In genomic region chr16:62832481-62832880, GRCm38 (mm10) we compare ENCODE assay signal across 9 mouse cellular contexts. TPM values are rescaled to one million over a fixed set of nuclear protein-coding genes. Genes with fewer than 3 reads are reported as not detected.
A peak's percentile ranks its signal among the peaks of the same experiment; 100 is the strongest.
DNase-seq lines count a peak whose midpoint lies in the region; ATAC-seq and TF ChIP-seq lines count a peak whose summit lies in the region.
"Had no signal": no experiment of that assay in that cellular context is flagged by ENCODE, and none has a peak within 500 bp of the region (broad histone marks: within the 10 kb centered on the region; RNA-seq: fewer than 3 reads in every experiment).

No protein-coding gene starts in this region.

- H3K27ac ChIP-seq in ES-Bruce4 (ENCODE audit: insufficient read depth, low read length): no peak overlapping the region
- no peak overlapping the region for H3K27ac ChIP-seq in cerebellum, adult 2 months (ENCODE audit: insufficient read depth, low read length)
- no peak overlapping the region for H3K27ac ChIP-seq in kidney, postnatal 0 days
- H3K27ac ChIP-seq in midbrain, embryonic 16.5 days (ENCODE audit: low read length): no peak overlapping the region
- H3K27ac ChIP-seq in thymus, adult 2 months (ENCODE audit: control insufficient read depth, insufficient read depth, low read length): no peak overlapping the region
- H3K27ac ChIP-seq: heart, embryonic 15.5 days had no signal

- H3K36me3 ChIP-seq in ES-Bruce4 (ENCODE audit: control insufficient read depth, insufficient read depth, low read length, poor library complexity, severe bottlenecking): no peaks in the 10 kb centered on the region
- H3K36me3 ChIP-seq in kidney, postnatal 0 days (ENCODE audit: insufficient read depth, low read length): no peaks in the 10 kb centered on the region
- no peaks in the 10 kb centered on the region for H3K36me3 ChIP-seq in midbrain, embryonic 16.5 days (ENCODE audit: control insufficient read depth, insufficient read depth, low read length)
- no peaks in the 10 kb centered on the region for H3K36me3 ChIP-seq in thymus, adult 2 months (ENCODE audit: control insufficient read depth, insufficient read depth, low read length)
- H3K36me3 ChIP-seq: heart, embryonic 15.5 days had no signal

- no peaks in the 10 kb centered on the region for H3K27me3 ChIP-seq in ES-Bruce4 (ENCODE audit: control insufficient read depth, insufficient read depth, low read length, poor library complexity, severe bottlenecking)
- no peaks in the 10 kb centered on the region for H3K27me3 ChIP-seq in cerebellum, adult 2 months (ENCODE audit: control insufficient read depth, insufficient read depth, low read length)
- H3K27me3 ChIP-seq in kidney, postnatal 0 days (ENCODE audit: insufficient read depth, low read length): no peaks in the 10 kb centered on the region
- H3K27me3 ChIP-seq in midbrain, embryonic 16.5 days (ENCODE audit: control insufficient read depth, insufficient read depth, low read depth, low read length): no peaks in the 10 kb centered on the region
- no peaks in the 10 kb centered on the region for H3K27me3 ChIP-seq in thymus, adult 2 months (ENCODE audit: control insufficient read depth, insufficient read depth, low read length)
- H3K27me3 ChIP-seq: heart, embryonic 15.5 days had no signal

- WGBS in cerebellum, adult 2 months: 17% methylated on average over 4 of the region's 4 CpGs
- 20% methylated on average over 4 of the region's 4 CpGs for WGBS in kidney, postnatal 0 days
- WGBS in midbrain, embryonic 16.5 days: 9% methylated on average over 4 of the region's 4 CpGs
- WGBS in thymus, adult 2 months: 27% methylated on average over 4 of the region's 4 CpGs

- no peak overlapping the region for H3K4me2 ChIP-seq in kidney, postnatal 0 days (ENCODE audit: low read length)
- no peak overlapping the region for H3K4me2 ChIP-seq in midbrain, embryonic 16.5 days (ENCODE audit: low read length)
- H3K4me2 ChIP-seq: heart, embryonic 15.5 days had no signal

- peak; percentile 77 for TF ChIP-seq CTCF in ES-Bruce4 (IDR thresholded peaks at IDR 0.05; ENCODE audit: low read depth, low read length)
- TF ChIP-seq CTCF in cerebellum, adult 2 months (IDR thresholded peaks at IDR 0.05; ENCODE audit: borderline replicate concordance, insufficient read depth, low read depth, low read length): peak; percentile 69
- TF ChIP-seq CTCF in kidney, postnatal 0 days (IDR thresholded peaks at IDR 0.05; ENCODE audit: low read depth): peak; percentile 79
- peak; percentile 13; the same call in 1 of the 2 replicates for TF ChIP-seq CTCF in thymus, adult 2 months (IDR thresholded peaks at IDR 0.05; ENCODE audit: borderline replicate concordance, control insufficient read depth, extremely low read depth, insufficient read depth, low read length, poor library complexity)

- no peaks in the 10 kb centered on the region for H3K9me3 ChIP-seq in ES-Bruce4 (replicated peaks; ENCODE audit: control insufficient read depth, insufficient read depth, low read length, poor library complexity, severe bottlenecking)
- H3K9me3 ChIP-seq in kidney, postnatal 0 days (replicated peaks; ENCODE audit: low read length): no peaks in the 10 kb centered on the region
- H3K9me3 ChIP-seq in midbrain, embryonic 16.5 days (replicated peaks; ENCODE audit: control insufficient read depth, low read length, poor library complexity, severe bottlenecking): no peaks in the 10 kb centered on the region
- H3K9me3 ChIP-seq: heart, embryonic 15.5 days had no signal

- TF ChIP-seq POLR2A in ES-Bruce4 (IDR thresholded peaks at IDR 0.05; ENCODE audit: insufficient read depth, low read length): no peak
- no peak for TF ChIP-seq POLR2A in cerebellum, adult 2 months (IDR thresholded peaks at IDR 0.05; ENCODE audit: borderline replicate concordance, insufficient read depth, low read length)
- TF ChIP-seq POLR2A in thymus, adult 2 months (IDR thresholded peaks at IDR 0.05; ENCODE audit: control insufficient read depth, extremely low read depth, insufficient read depth, low read length, poor library complexity): no peak

- peak; percentile 83 for ATAC-seq in kidney, postnatal 0 days (replicated peaks; ENCODE audit: low FRiP score, low read depth)
- 0 out of 2 replicates have a peak, but pooled peaks have one; percentile 14 for ATAC-seq in midbrain, embryonic 16.5 days

- H3K4me3 ChIP-seq in ES-Bruce4 (ENCODE audit: low read depth, low read length): no peak overlapping the region
- H3K4me3 ChIP-seq in cerebellum, adult 2 months (replicated peaks; ENCODE audit: insufficient read depth, low read depth, low read length): no peak overlapping the region
- no peak overlapping the region for H3K4me3 ChIP-seq in kidney, postnatal 0 days (replicated peaks; ENCODE audit: low read depth, low read length)
- no peak overlapping the region for H3K4me3 ChIP-seq in midbrain, embryonic 16.5 days (ENCODE audit: low read depth, low read length)
- no peak overlapping the region for H3K4me3 ChIP-seq in thymus, adult 2 months (ENCODE audit: control insufficient read depth, insufficient read depth, low read length)
- H3K4me3 ChIP-seq: heart, embryonic 15.5 days had no signal

- H3K4me1 ChIP-seq in ES-Bruce4 (ENCODE audit: control insufficient read depth, insufficient read depth, low read length): no peaks in the 10 kb centered on the region
- H3K4me1 ChIP-seq in cerebellum, adult 2 months (ENCODE audit: control insufficient read depth, insufficient read depth, low read length): no peaks in the 10 kb centered on the region
- H3K4me1 ChIP-seq in kidney, postnatal 0 days (replicated peaks; ENCODE audit: insufficient read depth, low read length): no peaks in the 10 kb centered on the region
- H3K4me1 ChIP-seq in midbrain, embryonic 16.5 days (ENCODE audit: control insufficient read depth, insufficient read depth, low read length): no peaks in the 10 kb centered on the region
- H3K4me1 ChIP-seq in thymus, adult 2 months (replicated peaks; ENCODE audit: control insufficient read depth, insufficient read depth, low read length): no peaks in the 10 kb centered on the region
- H3K4me1 ChIP-seq: heart, embryonic 15.5 days had no signal

- H3K9ac ChIP-seq in ES-Bruce4 (ENCODE audit: low read depth, poor library complexity, severe bottlenecking): no peak overlapping the region
- H3K9ac ChIP-seq in kidney, postnatal 0 days (ENCODE audit: low read depth, low read length): no peak overlapping the region
- no peak overlapping the region for H3K9ac ChIP-seq in midbrain, embryonic 16.5 days (ENCODE audit: low read depth, low read length)
- H3K9ac ChIP-seq: heart, embryonic 15.5 days had no signal

- peak; percentile 32 to 74 for DNase-seq in adrenal gland, adult (ENCODE audit: inconsistent age in 2 of 2, low spot score in 1 of 2)
- no peak for DNase-seq in adrenal gland, adult 8-10 months
- peak; percentile 22 to 24 for DNase-seq in cerebellum, adult 2 months
- peak; percentile 29 for DNase-seq in gastrocnemius, postnatal 10 days
- peak; percentile 64 for DNase-seq in kidney, postnatal 0 days (ENCODE audit: low spot score)
- DNase-seq in thymus, adult 2 months: peak; percentile 48

- no peak for TF ChIP-seq EP300 in ES-Bruce4 (IDR thresholded peaks at IDR 0.05; ENCODE audit: insufficient read depth, low read depth, low read length)

RNA-seq across cellular contexts. Expression of gene Arl13b, which starts 14.4 kb away (rescaled TPM):
- total RNA-seq in adrenal gland, adult 8-10 months (2022): 10 to 100 TPM; 11.0 to 17.2 (median 15.6) TPM
- 22.9 and 34.9 TPM in 2 replicates for polyA plus RNA-seq in ES-Bruce4 (2011; ENCODE audit: insufficient read depth, insufficient read length, low read depth, missing spikeins)
- 7.0 and 10.7 TPM in 2 replicates for polyA plus RNA-seq in cerebellum, adult 2 months (2012; rRNA removed)
- 1 to 10 TPM; 7.1 to 7.5 TPM for total RNA-seq in gastrocnemius, postnatal 10 days (2021)
- polyA plus RNA-seq in kidney, postnatal 0 days (2015; fragmentation: Nextera tagmentation; extraction: Ambion mirVana): 18.9 and 21.3 TPM in 2 replicates
- polyA plus RNA-seq in midbrain, embryonic 16.5 days (2015; fragmentation: Nextera tagmentation; extraction: Ambion mirVana): 13.7 and 14.5 TPM in 2 replicates
- 3.2 and 3.4 TPM in 2 replicates for polyA plus RNA-seq in thymus, adult 2 months (2012; rRNA removed)

RNA-seq across cellular contexts. Expression of gene Stx19, which starts 18.0 kb away (rescaled TPM):
- not detected for total RNA-seq in adrenal gland, adult 8-10 months (2022)
- not detected in 2 replicates for polyA plus RNA-seq in ES-Bruce4 (2011; ENCODE audit: insufficient read depth, insufficient read length, low read depth, missing spikeins)
- polyA plus RNA-seq in cerebellum, adult 2 months (2012; rRNA removed): not detected in 2 replicates
- total RNA-seq in gastrocnemius, postnatal 10 days (2021): not detected
- polyA plus RNA-seq in kidney, postnatal 0 days (2015; fragmentation: Nextera tagmentation; extraction: Ambion mirVana): 0.16 and 0.23 TPM in 2 replicates
- polyA plus RNA-seq in midbrain, embryonic 16.5 days (2015; fragmentation: Nextera tagmentation; extraction: Ambion mirVana): 0.33 and 0.58 TPM in 2 replicates
- polyA plus RNA-seq in thymus, adult 2 months (2012; rRNA removed): not detected in 2 replicates

RNA-seq across cellular contexts. Expression of gene Pros1, which starts 21.6 kb away (rescaled TPM):
- total RNA-seq in adrenal gland, adult 8-10 months (2022): 10 to 100 TPM; 52.5 to 88.6 (median 72.3) TPM
- 18.0 TPM in 2 replicates for polyA plus RNA-seq in ES-Bruce4 (2011; ENCODE audit: insufficient read depth, insufficient read length, low read depth, missing spikeins)
- polyA plus RNA-seq in cerebellum, adult 2 months (2012; rRNA removed): 5.7 and 6.5 TPM in 2 replicates
- total RNA-seq in gastrocnemius, postnatal 10 days (2021): 10 to 100 TPM; 18.2 to 22.7 TPM
- polyA plus RNA-seq in kidney, postnatal 0 days (2015; fragmentation: Nextera tagmentation; extraction: Ambion mirVana): 41.4 and 41.5 TPM in 2 replicates
- 8.5 and 9.8 TPM in 2 replicates for polyA plus RNA-seq in midbrain, embryonic 16.5 days (2015; fragmentation: Nextera tagmentation; extraction: Ambion mirVana)
- polyA plus RNA-seq in thymus, adult 2 months (2012; rRNA removed): 2.1 and 2.8 TPM in 2 replicates

RNA-seq across cellular contexts. Expression of gene Nsun3, which starts 45.9 kb away (rescaled TPM):
- 10 to 100 TPM; 11.3 to 16.9 (median 14.2) TPM for total RNA-seq in adrenal gland, adult 8-10 months (2022)
- polyA plus RNA-seq in ES-Bruce4 (2011; ENCODE audit: insufficient read depth, insufficient read length, low read depth, missing spikeins): 6.8 and 7.3 TPM in 2 replicates
- 10.4 and 11.2 TPM in 2 replicates for polyA plus RNA-seq in cerebellum, adult 2 months (2012; rRNA removed)
- 10 to 100 TPM in 1 of 2 experiments, 1 to 10 TPM in 1; 7.2 to 10.2 TPM for total RNA-seq in gastrocnemius, postnatal 10 days (2021)
- polyA plus RNA-seq in kidney, postnatal 0 days (2015; fragmentation: Nextera tagmentation; extraction: Ambion mirVana): 8.2 and 9.2 TPM in 2 replicates
- 10.0 and 11.7 TPM in 2 replicates for polyA plus RNA-seq in midbrain, embryonic 16.5 days (2015; fragmentation: Nextera tagmentation; extraction: Ambion mirVana)
- 9.8 TPM in 2 replicates for polyA plus RNA-seq in thymus, adult 2 months (2012; rRNA removed)

Comparison
In these comparisons a context has a peak if more than half of its experiments do, and no peak if none do; other contexts are left out.
1. CTCF ChIP-seq: peak in every context shown above with its lines; median percentile 79 in kidney, postnatal 0 days; 77 in ES-Bruce4; 69 in cerebellum, adult 2 months; 13 in thymus, adult 2 months.